Mouse (Mus musculus) midbrain, embryonic 15.5 days (tissue): ENCODE results near the gene 1700042G07Rik. TPM values are rescaled to one million over a fixed set of nuclear protein-coding genes. Genes with fewer than 3 reads are reported as not detected.

ENCODE experiments used
- ATAC-seq: fragments of 200-750 bp; cut with Nextera tagmentation; replicated peaks from 2 replicates; pipeline ENCODE4 v1.8.0; 2017; ENCODE audit warnings: moderate TSS enrichment
- H3K27ac ChIP-seq: fragments of 300-500 bp; sonication (generic); 2 replicates; pipeline ENCODE4 v1.5.1; 2015; ENCODE audit warnings: mild to moderate bottlenecking, inconsistent platforms
- H3K27me3 ChIP-seq: fragments of 300-500 bp; sonication (generic); replicated peaks from 2 replicates; pipeline ENCODE4 v1.6.1; 2015; ENCODE audit warnings: inconsistent platforms
- H3K36me3 ChIP-seq: fragments of 300-500 bp; sonication (generic); replicated peaks from 2 replicates; pipeline ENCODE4 v1.6.1; 2015; ENCODE audit warnings: inconsistent platforms
- H3K4me1 ChIP-seq: fragments of 300-500 bp; sonication (generic); 2 replicates; pipeline ENCODE4 v1.6.1; 2015; ENCODE audit warnings: inconsistent platforms
- H3K4me2 ChIP-seq: fragments of 300-500 bp; sonication (generic); 2 replicates; pipeline ENCODE4 v1.6.1; 2015; ENCODE audit warnings: inconsistent platforms, mild to moderate bottlenecking, moderate library complexity
- H3K4me3 ChIP-seq: fragments of 300-500 bp; sonication (generic); 2 replicates; pipeline ENCODE4 v1.5.1; 2015; ENCODE audit warnings: mild to moderate bottlenecking, inconsistent platforms
- H3K9ac ChIP-seq: fragments of 300-500 bp; sonication (generic); 2 replicates; pipeline ENCODE4 v1.6.1; 2015; ENCODE audit warnings: mild to moderate bottlenecking, inconsistent platforms
- H3K9me3 ChIP-seq: fragments of 300-500 bp; sonication (generic); 2 replicates; pipeline ENCODE4 v1.6.1; 2016; ENCODE audit warnings: inconsistent platforms
- WGBS: fragments of 180-500 bp; shearing (Covaris S2); methylation state at CpG from one replicate; pipeline ENCODE4 v1.1.7; 2015; ENCODE audit warnings: mixed read lengths; 5-methylcytosine and 5-hydroxymethylcytosine counted together
- polyA plus RNA-seq: library from polyadenylated mRNA; unstranded; fragments of >200 nt; fragmentation: Nextera tagmentation; extraction: Ambion mirVana; gene quantifications from 2 replicates; pipeline ENCODE4 v1.2.1, GENCODE M21; 2015

1700042G07Rik gene
- polyA plus RNA-seq, 1 experiment from 2014 or later, result not detected

DNA sequence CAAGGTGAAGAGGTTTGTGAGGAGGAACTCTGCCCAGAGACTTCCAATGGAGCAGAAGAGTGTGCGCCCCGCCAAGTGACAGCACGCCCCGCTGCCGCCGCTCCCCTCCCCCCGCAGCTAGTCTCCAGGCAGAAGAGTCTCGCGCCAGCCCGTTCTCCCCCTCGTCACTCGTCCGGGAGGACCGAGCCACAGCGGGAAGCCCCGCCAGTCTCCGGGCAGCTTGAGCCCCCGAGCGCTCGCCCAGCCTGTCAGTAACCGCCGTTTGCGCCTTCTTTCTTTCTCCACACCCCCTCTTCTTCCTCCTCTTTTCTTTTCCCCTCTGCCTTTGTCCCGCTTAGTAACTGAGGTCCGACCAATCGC is 47.6 kb downstream of the 1700042G07Rik start:
- 0% methylated on average over 26 of the region's 26 CpGs for WGBS
- H3K9me3 ChIP-seq, result no peaks in the 10 kb centered on the region
- ATAC-seq, result no peak
- peak overlapping the region; percentile 88 for H3K4me3 ChIP-seq
- H3K27me3 ChIP-seq, result no peaks in the 10 kb centered on the region
- no peaks in the 10 kb centered on the region for H3K36me3 ChIP-seq
- H3K4me2 ChIP-seq, result peak overlapping the region; percentile 59
- H3K4me1 ChIP-seq, result peaks cover 11% of the 10 kb centered on the region
- peak overlapping the region; percentile 100 for H3K27ac ChIP-seq
- peak overlapping the region; percentile 88 for H3K9ac ChIP-seq

DNA sequence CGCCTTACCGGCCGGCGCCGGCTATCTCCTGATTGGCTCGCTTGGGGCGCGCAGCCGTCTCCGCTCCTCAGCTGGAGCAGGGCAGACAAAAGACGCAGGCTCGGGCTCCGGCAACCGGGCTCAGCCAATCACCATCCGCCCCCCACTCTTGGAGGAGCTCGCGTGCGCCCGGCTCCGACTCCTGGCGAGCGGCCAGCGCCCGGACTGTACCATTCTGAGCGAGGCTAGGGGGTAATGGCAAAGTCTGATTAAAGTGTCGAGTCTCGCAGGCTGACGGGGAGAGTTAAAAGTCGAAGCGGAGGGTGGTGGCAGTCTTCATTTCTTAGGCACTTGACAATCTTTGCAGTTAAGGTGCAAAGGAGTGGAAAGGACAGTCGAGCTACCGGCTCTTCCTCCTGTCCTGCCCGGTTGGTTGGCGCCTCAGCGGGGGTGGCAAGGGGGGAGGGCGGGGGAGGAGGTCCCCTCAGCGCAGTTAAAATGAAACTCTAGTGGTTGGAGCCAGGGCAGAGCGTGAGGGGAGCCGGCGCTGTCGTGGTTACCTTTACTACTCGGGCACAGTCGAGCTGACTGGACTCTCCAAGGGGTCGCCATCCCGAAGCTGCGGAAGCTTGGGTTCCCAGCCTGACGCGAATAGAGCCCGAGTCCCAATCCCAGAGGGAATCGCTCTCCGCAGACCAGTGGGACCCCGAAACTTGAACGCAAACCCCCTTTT is 48.1 kb downstream of the 1700042G07Rik start, which contains the start of gene Pik3r3:
Gene Pik3r3, plus strand, starts transcription at position 479 of the 712 bp plus-strand sequence.
- peak within 1 kb of the TSS; percentile 59 for H3K4me2 ChIP-seq
- no peaks in the 10 kb centered on the region for H3K9me3 ChIP-seq
- ATAC-seq, result peak; percentile 99
- H3K4me1 ChIP-seq, result peaks cover 11% of the 10 kb centered on the region
- WGBS, result under 1% methylated on average over 52 of the region's 53 CpGs
- no peaks in the 10 kb centered on the region for H3K36me3 ChIP-seq
- peak within 1 kb of the TSS; percentile 100 for H3K27ac ChIP-seq
- no peaks in the 10 kb centered on the region for H3K27me3 ChIP-seq
- H3K9ac ChIP-seq, result peak within 1 kb of the TSS; percentile 95
- peak within 1 kb of the TSS; percentile 88 for H3K4me3 ChIP-seq

DNA sequence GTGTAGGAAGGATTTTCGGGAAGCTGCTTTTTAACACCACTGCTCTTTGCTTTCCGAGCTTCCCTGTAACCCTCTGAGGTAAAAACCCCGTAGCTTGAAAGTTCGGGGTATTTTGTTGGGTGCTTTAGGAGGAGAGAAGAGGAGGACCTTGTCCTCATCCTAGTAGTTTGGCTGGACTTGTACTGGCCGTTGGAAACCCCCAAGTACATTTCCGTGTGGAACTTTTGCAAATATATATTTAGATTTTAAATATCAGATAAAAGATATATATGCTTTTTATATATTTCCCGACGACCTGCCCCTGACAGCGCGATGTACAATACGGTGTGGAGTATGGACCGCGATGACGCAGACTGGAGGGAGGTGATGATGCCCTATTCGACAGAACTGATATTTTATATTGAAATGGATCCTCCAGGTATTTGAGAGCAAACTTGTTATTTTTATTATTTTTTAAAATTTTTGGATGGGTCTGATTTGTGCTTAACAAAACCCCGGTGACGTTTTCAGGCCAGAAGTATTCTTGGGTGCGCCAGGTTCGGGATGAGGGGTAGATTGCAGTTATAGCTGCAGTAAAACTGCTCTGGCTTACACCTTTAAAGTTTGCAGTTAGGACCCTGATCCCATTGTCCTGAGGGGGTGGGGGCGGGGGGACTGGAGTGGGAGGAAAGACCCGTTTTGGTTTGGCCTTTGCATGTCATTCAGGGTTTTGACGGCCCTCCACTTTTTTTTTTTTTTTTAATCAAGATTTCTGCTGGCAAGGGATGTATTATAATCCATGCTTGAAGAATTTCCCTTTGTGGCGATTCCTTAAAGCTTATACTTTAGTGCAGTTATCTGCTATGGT is 49.0 kb downstream of the 1700042G07Rik start:
- Histone ChIP-seq H3K27ac (peak overlapping the region; percentile 100), H3K9ac (peak overlapping the region; percentile 95), H3K4me1 (peaks cover 18% of the 10 kb centered on the region), H3K27me3 (no peaks in the 10 kb centered on the region), H3K4me3 (peak overlapping the region; percentile 88), H3K36me3 (no peaks in the 10 kb centered on the region), H3K4me2 (peak overlapping the region; percentile 56), H3K9me3 (no peaks in the 10 kb centered on the region)
- under 1% methylated on average over 23 of the region's 23 CpGs for WGBS
- ATAC-seq, result no peak

DNA sequence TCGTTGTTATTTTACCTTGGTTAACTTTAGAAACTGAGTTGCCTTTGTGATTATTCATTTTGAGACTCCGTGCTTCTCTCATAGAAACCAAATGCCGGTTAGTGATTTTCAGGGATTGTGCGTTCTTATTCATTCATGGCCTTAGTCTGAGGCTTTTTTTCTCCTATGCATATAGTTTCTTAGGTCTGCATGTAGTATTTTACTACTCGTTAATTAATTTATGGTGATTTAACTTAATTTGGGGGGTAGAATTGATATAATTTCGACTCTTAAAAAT is 49.6 kb downstream of the 1700042G07Rik start:
- Histone ChIP-seq H3K4me2 (peak overlapping the region; percentile 56), H3K27me3 (no peaks in the 10 kb centered on the region), H3K9ac (peak overlapping the region; percentile 95), H3K36me3 (no peaks in the 10 kb centered on the region), H3K9me3 (no peaks in the 10 kb centered on the region), H3K4me3 (peak overlapping the region; percentile 88), H3K27ac (peak overlapping the region; percentile 100), H3K4me1 (peaks cover 19% of the 10 kb centered on the region)
- ATAC-seq, result no peak
- 3% methylated on average over 6 of the region's 6 CpGs for WGBS

Other genes with a start within 250 kb of the 1700042G07Rik start
- gene Dmbx1, start 233.4 kb upstream of the 1700042G07Rik start, polyA plus RNA-seq, result 10.9 and 12.7 TPM in 2 replicates
- gene Faah, start 155.4 kb upstream of the 1700042G07Rik start, polyA plus RNA-seq, result 26.3 and 26.7 TPM in 2 replicates
- gene Nsun4, start 119.5 kb upstream of the 1700042G07Rik start, polyA plus RNA-seq, result 12.3 and 13.5 TPM in 2 replicates
- 406 and 430 TPM in 2 replicates for gene Uqcrh, start 98.3 kb upstream of the 1700042G07Rik start, polyA plus RNA-seq
- gene Lrrc41, start 98.1 kb upstream of the 1700042G07Rik start, polyA plus RNA-seq, result 74.4 and 74.5 TPM in 2 replicates
- gene Rad54l, start 49.7 kb upstream of the 1700042G07Rik start, polyA plus RNA-seq, result 7.9 and 9.3 TPM in 2 replicates
- gene Pomgnt1, start 49.5 kb upstream of the 1700042G07Rik start, polyA plus RNA-seq, result 70.5 and 72.4 TPM in 2 replicates
- gene Lurap1, start 22.0 kb upstream of the 1700042G07Rik start, polyA plus RNA-seq, result 2.2 and 2.6 TPM in 2 replicates
- 0.22 and 0.26 TPM in 2 replicates for gene Tspan1, start 5.8 kb upstream of the 1700042G07Rik start, polyA plus RNA-seq
- gene Gm49337, start within 50 bp of the 1700042G07Rik start, polyA plus RNA-seq, result not detected in 2 replicates
- gene Pik3r3, start 48.2 kb downstream of the 1700042G07Rik start, polyA plus RNA-seq, result 81.1 and 89.7 TPM in 2 replicates